Comparison of ENCODE assay signal across 17 mouse cellular contexts in genomic region chr5:150328686-150329085, GRCm38 (mm10).
"Had no signal": no experiment of that assay in that cellular context is flagged by ENCODE, and none has a peak within 500 bp of the region (broad histone marks: within the 10 kb centered on the region; RNA-seq: fewer than 3 reads in every experiment).

No protein-coding gene starts in this region.

- H3K27ac ChIP-seq: limb, embryonic 12.5 days; liver, embryonic 13.5 days; midbrain, embryonic 10.5 days; neural tube, embryonic 12.5 days; stomach, embryonic 15.5 days had no signal

- H3K9ac ChIP-seq: limb, embryonic 12.5 days; liver, embryonic 13.5 days; liver, postnatal 0 days; neural tube, embryonic 12.5 days; stomach, embryonic 15.5 days had no signal

- H3K27me3 ChIP-seq: limb, embryonic 12.5 days; liver, embryonic 13.5 days; neural tube, embryonic 12.5 days; stomach, embryonic 15.5 days had no signal

- H3K9me3 ChIP-seq: limb, embryonic 12.5 days; liver, embryonic 13.5 days; midbrain, embryonic 10.5 days; neural tube, embryonic 12.5 days; stomach, embryonic 15.5 days had no signal

- H3K4me3 ChIP-seq: limb, embryonic 12.5 days; liver, embryonic 13.5 days; midbrain, embryonic 10.5 days; myocyte; neural tube, embryonic 12.5 days; stomach, embryonic 15.5 days had no signal

- H3K36me3 ChIP-seq: limb, embryonic 12.5 days; liver, embryonic 13.5 days; midbrain, embryonic 10.5 days; neural tube, embryonic 12.5 days; stomach, embryonic 15.5 days had no signal

- H3K4me1 ChIP-seq: stomach, embryonic 15.5 days had no signal

- DNase-seq: kidney, adult 8-10 months; kidney, postnatal 25 days; liver; liver, embryonic 13.5 days; liver, postnatal 0 days; lung, postnatal 36 days; midbrain, embryonic 14.5 days; retina, postnatal 1 day; right cerebral cortex, postnatal 4 days; thymus, adult 2 months; thymus, postnatal 36 days had no signal

- H3K4me2 ChIP-seq: limb, embryonic 12.5 days; liver, embryonic 13.5 days; neural tube, embryonic 12.5 days; stomach, embryonic 15.5 days had no signal

- ATAC-seq: liver, postnatal 0 days; lung, postnatal 0 days had no signal
